Mouse (Mus musculus): ENCODE results near the gene Plpp7. TPM values are rescaled to one million over a fixed set of nuclear protein-coding genes. Genes with fewer than 3 reads are reported as not detected.

Gene Plpp7
- polyA plus RNA-seq (2016; fragmentation: Nextera tagmentation; extraction: Ambion mirVana), result 4.8 and 5.3 TPM in 2 replicates

- 62% methylated on average over 22 of the region's 22 CpGs for WGBS
- H3K27ac ChIP-seq, result peak within 1 kb of the TSS; percentile 71
- H3K4me3 ChIP-seq, result peak within 1 kb of the TSS; percentile 37
- H3K36me3 ChIP-seq (replicated peaks), result no peaks in the 10 kb centered on the region
- peaks cover 1% of the 10 kb centered on the region; the same call in 1 of the 2 replicates for H3K9me3 ChIP-seq
- H3K27me3 ChIP-seq (ENCODE audit: poor library complexity, severe bottlenecking), result peaks cover 4% of the 10 kb centered on the region; the same call in 1 of the 2 replicates
- H3K4me1 ChIP-seq, result peaks cover 18% of the 10 kb centered on the region
- peak; percentile 54 for DNase-seq (ENCODE audit: extremely low spot score, low spot score)
These were observed at the start of gene Plpp7 for GRCm38 (mm10) chr2:32095351-32096121. Plpp7 (plus strand) TSS chr2:32095528.

- Histone ChIP-seq H3K9me3 (no peaks in the 10 kb centered on the region), H3K36me3 (replicated peaks) (peaks cover 96% of the 10 kb centered on the region), H3K27me3 (ENCODE audit: poor library complexity, severe bottlenecking) (no peaks in the 10 kb centered on the region), H3K4me1 (no peaks in the 10 kb centered on the region), H3K4me3 (no peak overlapping the region), H3K27ac (no peak overlapping the region)
- DNase-seq (ENCODE audit: extremely low spot score, low spot score), result no peak
- WGBS, result 94% methylated on average over 10 of the region's 10 CpGs
These were observed 49.3 kb upstream of the Plpp7 start for GRCm38 (mm10) chr2:32046009-32046408.

- DNase-seq (ENCODE audit: extremely low spot score, low spot score), result no peak
- WGBS, result 95% methylated on average over 10 of the region's 10 CpGs
- no peaks in the 10 kb centered on the region for H3K27me3 ChIP-seq (ENCODE audit: poor library complexity, severe bottlenecking)
- no peaks in the 10 kb centered on the region for H3K9me3 ChIP-seq
- H3K4me3 ChIP-seq, result no peak overlapping the region
- H3K27ac ChIP-seq, result no peak overlapping the region
- H3K4me1 ChIP-seq, result no peaks in the 10 kb centered on the region
- H3K36me3 ChIP-seq (replicated peaks), result peaks cover 96% of the 10 kb centered on the region
These were observed 48.0 kb upstream of the Plpp7 start for GRCm38 (mm10) chr2:32047323-32047722.

GRCm38 (mm10) chr2:32051791-32052190 lies 43.5 kb upstream of the Plpp7 start:
- Histone ChIP-seq H3K4me3 (no peak overlapping the region), H3K4me1 (peaks cover 15% of the 10 kb centered on the region), H3K36me3 (replicated peaks) (peaks cover 66% of the 10 kb centered on the region), H3K9me3 (no peaks in the 10 kb centered on the region), H3K27me3 (ENCODE audit: poor library complexity, severe bottlenecking) (no peaks in the 10 kb centered on the region), H3K27ac (no peak overlapping the region)
- no peak for DNase-seq (ENCODE audit: extremely low spot score, low spot score)
- WGBS, result 89% methylated on average over 8 of the region's 8 CpGs

- 93% methylated on average over 7 of the region's 7 CpGs for WGBS
- H3K4me3 ChIP-seq, result no peak overlapping the region
- H3K36me3 ChIP-seq (replicated peaks), result peaks cover 60% of the 10 kb centered on the region
- no peaks in the 10 kb centered on the region for H3K27me3 ChIP-seq (ENCODE audit: poor library complexity, severe bottlenecking)
- no peaks in the 10 kb centered on the region for H3K9me3 ChIP-seq
- no peak overlapping the region for H3K27ac ChIP-seq
- no peak for DNase-seq (ENCODE audit: extremely low spot score, low spot score)
- H3K4me1 ChIP-seq, result peaks cover 15% of the 10 kb centered on the region
These were observed 42.9 kb upstream of the Plpp7 start for GRCm38 (mm10) chr2:32052418-32052817.

GRCm38 (mm10) chr2:32055357-32055965 lies 39.9 kb upstream of the Plpp7 start:
- Histone ChIP-seq H3K27ac (peak overlapping the region; percentile 25; the same call in 1 of the 2 replicates), H3K27me3 (ENCODE audit: poor library complexity, severe bottlenecking) (no peaks in the 10 kb centered on the region), H3K4me1 (peaks cover 17% of the 10 kb centered on the region), H3K36me3 (replicated peaks) (peaks cover 31% of the 10 kb centered on the region), H3K4me3 (no peak overlapping the region), H3K9me3 (no peaks in the 10 kb centered on the region)
- 61% methylated on average over 7 of the region's 7 CpGs for WGBS
- no peak for DNase-seq (ENCODE audit: extremely low spot score, low spot score)

- H3K27me3 ChIP-seq (ENCODE audit: poor library complexity, severe bottlenecking), result no peaks in the 10 kb centered on the region
- peaks cover 20% of the 10 kb centered on the region for H3K36me3 ChIP-seq (replicated peaks)
- 88% methylated on average over 10 of the region's 10 CpGs for WGBS
These were observed 38.8 kb upstream of the Plpp7 start for GRCm38 (mm10) chr2:32056524-32056923.

GRCm38 (mm10) chr2:32057360-32057759 lies 38.0 kb upstream of the Plpp7 start:
- Histone ChIP-seq H3K27me3 (ENCODE audit: poor library complexity, severe bottlenecking) (no peaks in the 10 kb centered on the region), H3K4me1 (peaks cover 32% of the 10 kb centered on the region), H3K36me3 (replicated peaks) (peaks cover 12% of the 10 kb centered on the region), H3K27ac (no peak overlapping the region), H3K9me3 (no peaks in the 10 kb centered on the region), H3K4me3 (no peak overlapping the region)
- DNase-seq (ENCODE audit: extremely low spot score, low spot score), result no peak
- 89% methylated on average over 2 of the region's 2 CpGs for WGBS

More at GRCm38 (mm10) chr2:32056524-32056923, 38.8 kb upstream of the Plpp7 start:
- no peak for DNase-seq (ENCODE audit: extremely low spot score, low spot score)
- no peaks in the 10 kb centered on the region for H3K9me3 ChIP-seq
- peaks cover 25% of the 10 kb centered on the region for H3K4me1 ChIP-seq
- no peak overlapping the region for H3K27ac ChIP-seq
- no peak overlapping the region for H3K4me3 ChIP-seq

- no peak overlapping the region for H3K4me3 ChIP-seq
- no peak overlapping the region for H3K27ac ChIP-seq
- no peaks in the 10 kb centered on the region for H3K9me3 ChIP-seq
- no peak for DNase-seq (ENCODE audit: extremely low spot score, low spot score)
- no peaks in the 10 kb centered on the region for H3K27me3 ChIP-seq (ENCODE audit: poor library complexity, severe bottlenecking)
- peaks cover 32% of the 10 kb centered on the region for H3K4me1 ChIP-seq
- 81% methylated on average over 4 of the region's 4 CpGs for WGBS
- peaks cover 8% of the 10 kb centered on the region for H3K36me3 ChIP-seq (replicated peaks)
These were observed 37.5 kb upstream of the Plpp7 start for GRCm38 (mm10) chr2:32057794-32058193.

GRCm38 (mm10) chr2:32058241-32058640 lies 37.1 kb upstream of the Plpp7 start:
- WGBS, result 72% methylated on average over 9 of the region's 9 CpGs
- H3K27me3 ChIP-seq (ENCODE audit: poor library complexity, severe bottlenecking), result no peaks in the 10 kb centered on the region

GRCm38 (mm10) chr2:32058716-32059115 lies 36.6 kb upstream of the Plpp7 start:
- DNase-seq (ENCODE audit: extremely low spot score, low spot score), result no peak
- Histone ChIP-seq H3K36me3 (replicated peaks) (peaks cover 2% of the 10 kb centered on the region), H3K4me3 (no peak overlapping the region), H3K27ac (no peak overlapping the region), H3K9me3 (no peaks in the 10 kb centered on the region), H3K4me1 (peaks cover 32% of the 10 kb centered on the region), H3K27me3 (ENCODE audit: poor library complexity, severe bottlenecking) (no peaks in the 10 kb centered on the region)
- 41% methylated on average over 5 of the region's 5 CpGs for WGBS

More at GRCm38 (mm10) chr2:32058241-32058640, 37.1 kb upstream of the Plpp7 start:
- no peak overlapping the region for H3K4me3 ChIP-seq
- H3K36me3 ChIP-seq (replicated peaks), result peaks cover 7% of the 10 kb centered on the region
- no peak for DNase-seq (ENCODE audit: extremely low spot score, low spot score)
- no peak overlapping the region for H3K27ac ChIP-seq
- H3K4me1 ChIP-seq, result peaks cover 32% of the 10 kb centered on the region
- no peaks in the 10 kb centered on the region for H3K9me3 ChIP-seq

GRCm38 (mm10) chr2:32059613-32060012 lies 35.7 kb upstream of the Plpp7 start:
- no peak for DNase-seq (ENCODE audit: extremely low spot score, low spot score)
- 80% methylated on average over 6 of the region's 6 CpGs for WGBS
- Histone ChIP-seq H3K4me3 (no peak overlapping the region), H3K9me3 (no peaks in the 10 kb centered on the region), H3K27me3 (ENCODE audit: poor library complexity, severe bottlenecking) (no peaks in the 10 kb centered on the region), H3K4me1 (peaks cover 29% of the 10 kb centered on the region), H3K36me3 (replicated peaks) (no peaks in the 10 kb centered on the region), H3K27ac (no peak overlapping the region)

GRCm38 (mm10) chr2:32060228-32060805 lies 35.0 kb upstream of the Plpp7 start:
- 81% methylated on average over 6 of the region's 6 CpGs for WGBS
- H3K4me1 ChIP-seq, result peaks cover 25% of the 10 kb centered on the region
- no peak overlapping the region for H3K27ac ChIP-seq

More at GRCm38 (mm10) chr2:32060228-32060805, 35.0 kb upstream of the Plpp7 start:
- Histone ChIP-seq H3K4me3 (no peak overlapping the region), H3K36me3 (replicated peaks) (no peaks in the 10 kb centered on the region), H3K9me3 (no peaks in the 10 kb centered on the region), H3K27me3 (ENCODE audit: poor library complexity, severe bottlenecking) (no peaks in the 10 kb centered on the region)
- DNase-seq (ENCODE audit: extremely low spot score, low spot score), result no peak
